Mouse (Mus musculus): ENCODE data around the gene Snrpa. TPM values are rescaled to one million over a fixed set of nuclear protein-coding genes. Genes with fewer than 3 reads are reported as not detected.

Gene Snrpa
- total RNA-seq, 2 experiments from 2014 or later: 85.1 to 86.5 TPM

GRCm38 (mm10) chr7:27153205-27153764, 42.8 kb downstream of the Snrpa start, which contains the start of gene Cyp2t4:
Gene Cyp2t4, plus strand, starts transcription at chr7:27153714.
- Histone ChIP-seq H3K27ac (0 out of 2 replicates have a peak within 1 kb of the TSS, but pooled peaks have one; percentile 5), H3K4me3 (no peak within 1 kb of the TSS)
- TF ChIP-seq CTCF (IDR thresholded peaks at IDR 0.05): no peak
- DNase-seq (ENCODE audit: extremely low spot score in 1 of 2, low spot score in 2 of 2): no peak
- intact Hi-C loops (cut with DNase I): no loop called here

Small RNA genes lying within 50 kb of the gene (microRNA-seq; reads per million reads assigned to microRNA genes)
- gene Mir1191 (0 reads per million in 2 experiments), gene Mir3101 (0.24 to 0.97 reads per million in 2 experiments)

Other genes with a start within 250 kb of the Snrpa start
- gene Cyp2a12, start 167.2 kb downstream of the Snrpa start, total RNA-seq (2021): not detected
- gene Cyp2f2, start 76.4 kb downstream of the Snrpa start, total RNA-seq (2021): not detected
- not detected for gene Cyp2t4, start 42.6 kb downstream of the Snrpa start, total RNA-seq (2021)
- gene Egln2, start 29.5 kb downstream of the Snrpa start, total RNA-seq (2021): 100 to 1,000 TPM in 1 of 2 experiments, 10 to 100 TPM in 1; 92.8 to 109 TPM
- 10 to 100 TPM; 89.7 to 93.2 TPM for gene Rab4b, start 17.4 kb downstream of the Snrpa start, total RNA-seq (2021)
- gene Gm21983, start 15.2 kb downstream of the Snrpa start, total RNA-seq (2021): not detected
- 1 to 10 TPM in 1 of 2 experiments, under 1 TPM in 1; 0.68 to 1.6 TPM for gene Mia, start 15.1 kb downstream of the Snrpa start, total RNA-seq (2021)
- 10 to 100 TPM; 21.6 to 26.1 TPM for gene BC024978, start 490 bp downstream of the Snrpa start, total RNA-seq (2021)
- 10 to 100 TPM; 11.7 to 12.6 TPM for gene Itpkc, start 32.4 kb upstream of the Snrpa start, total RNA-seq (2021)
- 10 to 100 TPM; 35.4 to 36.2 TPM for gene Coq8b, start 36.8 kb upstream of the Snrpa start, total RNA-seq (2021)
- gene Numbl, start 62.2 kb upstream of the Snrpa start, total RNA-seq (2021): 100 to 1,000 TPM; 117 to 135 TPM
- gene Ltbp4, start 141.4 kb upstream of the Snrpa start, total RNA-seq (2021): 10 to 100 TPM; 48.1 to 51.2 TPM
- 10 to 100 TPM; 23.2 to 40.3 TPM for gene Shkbp1, start 159.7 kb upstream of the Snrpa start, total RNA-seq (2021)
- gene Gm20479, start 161.1 kb upstream of the Snrpa start, total RNA-seq (2021): not detected

All from left cerebral cortex, adult 2 months (tissue).